Mouse (Mus musculus) Patski (cell line): Measurements from ENCODE around the gene 4933406M09Rik. TPM values are rescaled to one million over a fixed set of nuclear protein-coding genes. Genes with fewer than 3 reads are reported as not detected.

Experiments
- ATAC-seq: fragments of 100-300 bp; one replicate; pipeline ENCODE4 v1.8.0; 2021
- CTCF ChIA-PET: fragments of 350-600 bp; sonication (Branson Sonifier 250); formaldehyde crosslinking; loops from one replicate; lab custom pipeline; 2022; ENCODE audit warnings: inconsistent platforms; lab: Charles Lee
- POLR2A ChIA-PET: fragments of 350-600 bp; sonication (Branson Sonifier 250); formaldehyde crosslinking; loops from one replicate; lab custom pipeline; 2022; ENCODE audit warnings: antibody characterized with exemption, inconsistent platforms; lab: Charles Lee
- DNase-seq: peaks from one replicate; pipeline ENCODE4 v3.0.0-alpha.2; 2011; ENCODE audit warnings: low read depth, low spot score
- H3K27me3 ChIP-seq: fragments of 371-371 bp; one replicate; pipeline ENCODE4 v1.5.1; 2021
- CTCF ChIP-seq: fragments of 100-300 bp; IDR thresholded peaks from one replicate; pipeline ENCODE4 v1.5.1; 2021
- in situ Hi-C: fragments of 300-500 bp; cut with MboI; formaldehyde crosslinking; loops from 3 replicates; pipeline ENCODE4 v1.11.1; 2018; ENCODE audit warnings: low pct_unique_long_range_greater_than_20kb, mixed read lengths
- polyA plus RNA-seq: library from polyadenylated mRNA; unstranded; gene quantifications from one replicate; pipeline ENCODE4 v1.2.3, GENCODE M21; 2021

The 4933406M09Rik gene
- polyA plus RNA-seq, 1 experiment from 2014 or later: not detected

DNA sequence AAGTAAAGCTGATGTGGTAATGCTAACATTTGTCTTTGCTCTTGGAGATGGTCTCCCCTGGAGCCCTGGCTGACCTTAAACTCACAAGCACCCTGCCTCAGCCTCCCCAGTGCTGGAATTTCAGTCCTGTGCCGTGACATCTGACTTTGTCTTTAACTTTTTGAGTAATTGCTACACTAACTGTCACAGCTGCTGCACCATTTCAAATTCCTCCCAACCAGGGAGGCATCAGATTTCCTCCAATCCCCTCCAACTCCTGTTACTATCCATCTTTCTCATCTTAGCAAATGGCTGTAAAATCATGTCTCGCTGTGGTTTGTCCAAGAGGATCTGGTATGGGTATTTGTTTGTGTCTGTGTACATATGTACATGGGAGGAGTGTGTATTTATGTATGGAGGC is 11.6 kb upstream of the 4933406M09Rik start:
- no peak for DNase-seq
- ATAC-seq: no peak
- TF ChIP-seq CTCF: no peak
- CTCF ChIA-PET: no interaction called here
- POLR2A ChIA-PET: no interaction called here
- no peaks in the 10 kb centered on the region for H3K27me3 ChIP-seq
- in situ Hi-C loops: loop anchor here (5.0 to 10.0 kb wide), 2 partner anchors 78 to 231 kb away; no protein-coding TSS in a partner anchor

DNA sequence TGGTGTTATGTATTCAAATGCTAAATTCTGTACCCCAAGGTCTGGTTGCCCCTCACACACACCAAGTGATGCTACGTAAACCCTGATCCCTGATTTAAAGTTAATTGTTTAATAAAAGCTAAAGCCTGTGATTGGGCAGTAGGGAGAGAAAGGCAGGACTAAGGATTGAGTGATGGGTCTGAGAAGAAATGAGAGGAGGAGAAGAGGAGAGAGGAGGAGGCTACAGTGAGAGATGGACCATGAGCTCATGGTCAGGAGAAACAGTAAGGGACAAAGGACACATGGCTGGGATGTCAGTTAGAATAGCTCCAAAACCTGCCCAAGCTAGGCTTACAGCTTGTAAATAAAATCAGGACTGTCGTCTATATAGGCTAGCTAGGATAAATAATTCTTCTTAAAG is 4.7 kb upstream of the 4933406M09Rik start:
- ATAC-seq: no peak
- ChIA-PET CTCF (interaction anchor here (1.0 kb wide), 1 partner anchor 11 kb away, joined by 3 read pairs; no protein-coding TSS in a partner anchor), POLR2A (no interaction called here)
- in situ Hi-C loops: no loop called here
- TF ChIP-seq CTCF: no peak
- H3K27me3 ChIP-seq: peaks cover 3% of the 10 kb centered on the region
- DNase-seq: no peak

DNA sequence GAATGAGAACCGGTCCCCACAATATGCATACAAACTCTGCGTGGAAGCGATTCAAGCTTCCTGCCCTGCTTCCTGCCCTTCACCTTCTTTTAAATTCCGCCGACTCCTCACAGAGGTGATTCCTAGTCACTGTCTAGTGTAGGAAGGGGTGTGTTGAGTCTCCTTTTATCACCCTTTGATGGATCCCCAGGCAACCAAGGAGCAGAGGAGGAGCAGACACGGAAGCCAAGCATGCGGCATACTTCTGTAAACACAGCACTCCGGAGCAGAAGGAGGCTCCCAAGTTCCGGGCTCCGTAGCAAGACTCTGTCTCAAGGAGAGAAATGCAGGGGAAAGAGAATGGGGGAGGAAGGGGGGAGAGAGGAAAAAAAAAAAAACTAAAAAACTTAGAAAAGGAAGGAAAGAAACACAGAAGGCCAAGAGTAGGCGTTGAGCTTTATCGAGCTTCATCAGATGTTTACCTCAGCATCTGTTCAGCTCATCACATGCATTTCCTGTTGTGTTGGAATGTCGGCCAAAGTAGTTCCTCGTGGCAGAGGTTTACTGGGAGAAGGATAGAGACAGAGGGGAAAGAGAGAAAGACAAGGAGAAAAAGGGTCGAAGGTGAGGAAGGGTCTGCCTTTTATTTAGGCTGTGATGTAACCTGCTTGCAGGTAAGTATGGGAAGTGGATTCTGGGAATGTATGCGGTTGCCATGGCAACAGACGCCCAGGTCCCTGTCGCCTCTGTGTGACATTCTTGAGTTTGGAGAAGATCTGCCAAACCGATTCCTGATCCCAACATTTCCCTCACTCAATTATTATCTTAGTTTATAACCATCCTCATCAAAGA is 3.7 kb upstream of the 4933406M09Rik start:
- ATAC-seq (no peak), DNase-seq (no peak)
- in situ Hi-C loops: no loop called here
- no peak for TF ChIP-seq CTCF
- ChIA-PET POLR2A (no interaction called here), CTCF (no interaction called here)
- peaks cover 3% of the 10 kb centered on the region for H3K27me3 ChIP-seq

DNA sequence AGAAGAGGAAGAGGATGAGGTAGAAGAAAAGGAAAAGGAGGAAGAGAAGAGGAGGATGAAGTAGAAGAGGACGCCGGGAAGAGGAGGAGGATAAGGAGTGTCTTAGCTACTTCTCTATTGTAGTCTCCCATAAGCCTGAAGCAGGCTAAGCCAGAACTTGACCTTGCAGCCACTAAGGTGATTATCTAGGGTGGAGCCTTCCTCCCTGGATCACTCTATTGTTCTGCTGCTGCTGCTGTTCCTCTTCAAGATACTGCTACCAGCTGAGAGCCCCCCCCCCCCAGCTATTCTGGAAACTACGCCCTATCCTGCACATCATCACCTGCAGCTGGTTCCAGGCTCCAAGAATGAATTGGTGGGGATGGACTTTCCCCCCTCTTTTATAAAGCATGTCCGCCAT is 1.2 kb upstream of the 4933406M09Rik start:
- peaks cover 3% of the 10 kb centered on the region for H3K27me3 ChIP-seq

DNA sequence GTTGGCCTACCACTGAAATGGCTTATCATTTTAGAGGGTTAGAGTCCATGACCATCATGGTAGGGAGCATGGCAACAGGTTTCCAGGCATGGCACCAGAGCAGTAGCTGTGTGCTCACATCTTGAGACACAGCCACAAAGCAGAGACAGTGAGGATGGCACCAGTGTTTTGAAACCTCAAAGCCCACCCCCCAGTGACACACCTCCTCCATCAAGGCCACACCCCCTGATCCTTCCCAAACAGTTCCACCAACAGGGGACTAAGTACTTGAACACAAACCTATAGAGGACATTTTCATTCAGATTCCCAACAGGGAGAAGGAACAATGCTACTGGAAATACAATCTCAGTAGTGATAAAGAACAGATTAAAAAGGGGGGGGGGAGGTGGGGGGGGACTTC is 564 bp upstream of the 4933406M09Rik start:
- CTCF ChIA-PET: no interaction called here
- TF ChIP-seq CTCF: no peak
- ATAC-seq (no peak), DNase-seq (no peak)
- in situ Hi-C loops: no loop called here
- POLR2A ChIA-PET: no interaction called here
- peaks cover 3% of the 10 kb centered on the region for H3K27me3 ChIP-seq

More for the DNA sequence above, 1.2 kb upstream of the 4933406M09Rik start:
- CTCF ChIA-PET: no interaction called here
- ATAC-seq: no peak
- DNase-seq: no peak
- in situ Hi-C loops: no loop called here
- TF ChIP-seq CTCF: no peak
- POLR2A ChIA-PET: no interaction called here

DNA sequence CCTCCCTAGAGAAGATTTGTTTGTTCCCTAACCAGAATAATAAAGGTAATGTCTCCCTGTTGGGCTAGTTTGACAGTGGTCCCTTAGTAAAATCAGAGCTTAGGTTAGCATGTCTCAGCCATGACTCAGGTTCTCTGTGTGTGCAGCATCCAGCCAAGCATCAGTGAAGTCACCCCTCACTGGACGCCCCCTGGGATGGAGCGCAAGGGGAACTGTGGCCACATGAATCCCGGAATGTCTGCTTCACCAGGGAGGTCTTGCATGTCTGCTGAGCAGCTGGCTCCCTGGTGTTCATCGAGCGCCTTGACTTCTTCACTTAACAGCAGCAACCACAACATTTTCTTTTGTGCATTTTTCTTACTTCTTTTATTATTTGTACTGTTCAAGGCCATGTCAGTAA is 8.1 kb downstream of the 4933406M09Rik start:
- TF ChIP-seq CTCF: no peak
- in situ Hi-C loops: no loop called here
- POLR2A ChIA-PET: no interaction called here
- ATAC-seq (peak; percentile 65), DNase-seq (peak; percentile 81)
- CTCF ChIA-PET: interaction anchor here (2.2 kb wide), 1 partner anchor 12 kb away, joined by 7 read pairs; the partner anchor contains the start of gene Cyb5r1
- H3K27me3 ChIP-seq: no peaks in the 10 kb centered on the region

DNA sequence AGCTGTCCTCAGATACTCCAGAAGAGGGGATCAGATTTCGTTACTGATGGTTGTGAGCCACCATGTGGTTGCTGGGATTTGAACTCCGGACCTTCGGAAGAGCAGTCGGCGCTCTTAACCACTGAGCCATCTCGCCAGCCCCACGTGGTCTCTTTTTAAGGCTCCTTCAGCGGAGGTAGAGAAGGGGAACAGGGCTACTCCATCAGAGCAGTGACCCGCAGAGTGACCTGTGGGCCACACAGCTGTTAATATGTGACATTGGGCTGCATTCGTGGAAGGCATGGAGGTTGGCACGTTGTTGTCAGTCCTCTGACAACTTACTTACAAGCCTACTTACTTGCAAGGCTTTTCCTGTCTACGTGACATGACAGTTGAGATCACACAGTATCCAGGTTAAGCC is 12.5 kb downstream of the 4933406M09Rik start:
- CTCF ChIA-PET: no interaction called here
- POLR2A ChIA-PET: no interaction called here
- H3K27me3 ChIP-seq: no peaks in the 10 kb centered on the region
- in situ Hi-C loops: no loop called here
- TF ChIP-seq CTCF: no peak
- ATAC-seq: no peak
- no peak for DNase-seq

DNA sequence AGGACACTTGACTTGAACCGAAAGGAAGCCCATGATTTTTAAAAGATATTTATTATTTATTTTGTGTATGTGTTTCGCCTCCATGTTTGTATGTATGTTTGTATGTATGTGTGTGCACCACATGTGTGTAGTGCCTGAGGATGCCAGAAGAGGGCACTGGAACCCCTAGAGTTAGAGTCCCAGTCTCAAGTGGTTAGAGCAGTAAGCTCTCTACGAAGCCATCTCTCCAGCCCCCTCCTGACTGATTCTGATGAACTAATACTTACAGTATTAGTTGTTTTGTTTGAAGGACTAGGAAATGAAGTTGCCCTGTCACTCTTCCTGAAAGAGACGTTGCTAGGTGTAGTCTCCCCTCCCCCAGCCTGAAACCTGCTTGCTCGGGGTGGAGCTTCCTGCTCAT is 14.0 kb downstream of the 4933406M09Rik start:
- in situ Hi-C loops: no loop called here
- DNase-seq (no peak), ATAC-seq (no peak)
- no peak for TF ChIP-seq CTCF
- POLR2A ChIA-PET: no interaction called here
- CTCF ChIA-PET: no interaction called here
- no peaks in the 10 kb centered on the region for H3K27me3 ChIP-seq

DNA sequence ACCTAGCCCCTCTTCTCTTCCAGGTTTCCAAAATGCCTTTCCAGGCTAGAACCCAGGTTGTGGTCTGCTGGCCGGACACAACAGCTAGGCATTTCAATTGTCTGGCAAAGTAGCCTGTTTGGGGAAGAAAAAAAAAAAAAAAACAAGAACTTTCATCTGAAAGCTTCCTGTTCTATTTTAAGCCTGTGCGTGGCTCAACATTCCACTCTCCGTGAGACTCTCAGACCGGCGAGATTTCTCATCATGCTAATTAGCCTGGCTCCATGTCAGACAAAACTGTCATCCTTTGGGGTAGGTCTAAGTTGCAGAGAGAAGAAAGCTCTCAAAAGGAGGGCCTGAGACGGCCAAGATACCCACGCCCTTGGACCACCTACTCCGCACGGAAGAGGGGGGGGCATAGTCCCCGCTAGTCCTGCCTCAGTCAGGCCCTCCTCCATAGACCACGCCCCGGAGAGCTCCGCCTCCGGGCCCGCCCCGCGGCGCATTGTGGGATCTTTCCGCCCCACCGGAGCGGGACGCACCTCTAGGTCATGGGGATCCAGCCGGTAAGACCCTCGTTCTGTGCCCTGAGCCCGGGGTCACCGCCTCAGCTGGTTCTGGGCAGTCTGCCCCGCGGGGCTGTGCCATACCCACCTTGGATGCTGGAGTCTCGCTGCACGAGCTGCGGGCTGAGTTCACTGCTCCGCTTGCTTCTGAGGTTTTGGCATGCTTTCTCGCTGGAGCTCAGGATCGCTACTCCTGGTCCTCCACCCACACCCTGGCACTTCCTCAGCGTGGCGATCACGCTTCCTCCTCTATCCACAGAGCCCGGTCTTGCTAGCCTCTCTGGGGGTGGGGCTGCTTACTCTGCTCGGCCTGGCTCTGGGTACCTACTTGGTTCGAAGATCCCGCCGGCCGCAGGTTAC is 20.0 kb downstream of the 4933406M09Rik start, which contains the start of gene Cyb5r1:
Gene Cyb5r1 (plus strand): TSS at position 51 of the 905 bp plus-strand sequence.
- ATAC-seq (peak; percentile 84), DNase-seq (no peak)
- ChIA-PET POLR2A (interaction anchor here (0.6 to 1.1 kb wide), 2 partner anchors 45 to 50 kb away, joined by 4 read pairs; partner anchors contain the start of gene Tmem183a), CTCF (interaction anchor here (0.7 to 1.9 kb wide), 3 partner anchors 9 to 14 kb away, joined by 3 to 7 read pairs (median 6); no protein-coding TSS in a partner anchor)
- in situ Hi-C loops: loop anchor here (5.0 kb wide), 1 partner anchor 43 kb away; the partner anchor contains the start of gene Tmem183a
- H3K27me3 ChIP-seq: no peaks in the 10 kb centered on the region
- no peak for TF ChIP-seq CTCF

DNA sequence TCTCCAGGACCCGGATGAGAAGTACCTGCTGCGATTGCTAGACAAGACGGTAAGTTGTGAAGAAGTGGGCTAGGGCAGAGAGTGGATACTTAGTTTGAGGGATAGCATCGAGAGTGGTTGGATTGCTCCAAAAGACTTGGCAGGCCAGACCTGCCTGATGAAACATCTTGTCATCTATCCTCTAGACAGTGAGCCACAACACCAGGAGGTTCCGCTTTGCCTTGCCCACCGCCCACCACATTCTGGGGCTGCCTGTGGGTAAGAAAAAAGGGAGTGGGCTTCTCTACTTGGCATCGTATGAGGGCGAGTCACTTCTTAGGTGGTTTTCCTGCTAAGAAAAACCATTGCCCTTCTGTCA is 20.7 kb downstream of the 4933406M09Rik start:
- in situ Hi-C loops: loop anchor here (5.0 kb wide), 1 partner anchor 44 kb away; the partner anchor contains the start of gene Tmem183a
- ATAC-seq: peak; percentile 9
- DNase-seq: no peak
- ChIA-PET POLR2A (interaction anchor here (1.1 to 1.2 kb wide), 2 partner anchors 37 to 45 kb away, joined by 4 read pairs; partner anchors contain the start of gene Tmem183a), CTCF (interaction anchor here (1.2 to 1.9 kb wide), 2 partner anchors 12 to 13 kb away, joined by 6 to 7 read pairs; no protein-coding TSS in a partner anchor)
- no peaks in the 10 kb centered on the region for H3K27me3 ChIP-seq
- TF ChIP-seq CTCF: no peak
